Mouse (Mus musculus) CH12.LX (cell line): ENCODE data around the gene Zc3hc1.

Source experiments
- CHD1 ChIP-seq: IDR thresholded peaks from 2 replicates; pipeline ENCODE4 v1.6.1; 2012; ENCODE audit warnings: low read depth, low read length, improper control_type of control experiment, inconsistent platforms
- CHD2 ChIP-seq: IDR thresholded peaks from 2 replicates; pipeline ENCODE4 v1.6.1; 2011; ENCODE audit warnings: low read length, improper control_type of control experiment
- CTCF ChIP-seq, 2 experiments: IDR thresholded peaks in 1 of 2; conservative IDR thresholded peaks in 1 of 2; 2 replicates each; pipeline ENCODE4 v1.5.1; 2011 to 2012; ENCODE audit warnings: low read depth in 2 of 2, low read length in 2 of 2, improper control_type of control experiment in 1 of 2, inconsistent platforms in 1 of 2, mild to moderate bottlenecking in 1 of 2, moderate library complexity in 1 of 2
- EP300 ChIP-seq: IDR thresholded peaks from 2 replicates; pipeline ENCODE4 v1.6.1; 2011; ENCODE audit warnings: low read length, improper control_type of control experiment
- MAFK ChIP-seq: IDR thresholded peaks from 2 replicates; pipeline ENCODE4 v1.6.1; 2011; ENCODE audit warnings: low read length, improper control_type of control experiment; ENCODE audit not compliant: insufficient replicate concordance
- MAX ChIP-seq: IDR thresholded peaks from 2 replicates; pipeline ENCODE4 v1.6.1; 2011; ENCODE audit warnings: low read length, improper control_type of control experiment
- POLR2A ChIP-seq: IDR thresholded peaks from 2 replicates; pipeline ENCODE4 v1.6.1; 2011; ENCODE audit warnings: low read depth, mild to moderate bottlenecking, improper control_type of control experiment, low read length
- SMC3 ChIP-seq: IDR thresholded peaks from 2 replicates; pipeline ENCODE4 v1.6.1; 2011; ENCODE audit warnings: low read depth, low read length, improper control_type of control experiment
- ZC3H11A ChIP-seq: IDR thresholded peaks from 2 replicates; pipeline ENCODE4 v1.6.1; 2012; ENCODE audit warnings: low read depth, mild to moderate bottlenecking, inconsistent platforms, low read length, improper control_type of control experiment

GRCm38 (mm10) chr6:30346737-30347136 lies 44.1 kb downstream of the Zc3hc1 start:
- TF ChIP-seq POLR2A (no peak), CHD2 (no peak), MAFK (no peak), MAX (no peak), CTCF (conservative IDR thresholded peaks at IDR 0.05 in 1 of 2, IDR thresholded peaks at IDR 0.05 in 1 of 2; ENCODE audit: low read depth in 2 of 2, low read length in 2 of 2) (no peak), EP300 (no peak), ZC3H11A (no peak), SMC3 (no peak), CHD1 (no peak)
